Mouse (Mus musculus): Measurements from ENCODE around the gene Tbc1d22a. TPM values are rescaled to one million over a fixed set of nuclear protein-coding genes. Genes with fewer than 3 reads are reported as not detected.
"Not testable (repeated sequence)": the region's sequence is repeated elsewhere in the genome, so short reads cannot be mapped to it uniquely, and the experiment has no call there.

Tbc1d22a gene
- total RNA-seq, 2 experiments from 2014 or later = 12.0 to 13.2 TPM

DNA sequence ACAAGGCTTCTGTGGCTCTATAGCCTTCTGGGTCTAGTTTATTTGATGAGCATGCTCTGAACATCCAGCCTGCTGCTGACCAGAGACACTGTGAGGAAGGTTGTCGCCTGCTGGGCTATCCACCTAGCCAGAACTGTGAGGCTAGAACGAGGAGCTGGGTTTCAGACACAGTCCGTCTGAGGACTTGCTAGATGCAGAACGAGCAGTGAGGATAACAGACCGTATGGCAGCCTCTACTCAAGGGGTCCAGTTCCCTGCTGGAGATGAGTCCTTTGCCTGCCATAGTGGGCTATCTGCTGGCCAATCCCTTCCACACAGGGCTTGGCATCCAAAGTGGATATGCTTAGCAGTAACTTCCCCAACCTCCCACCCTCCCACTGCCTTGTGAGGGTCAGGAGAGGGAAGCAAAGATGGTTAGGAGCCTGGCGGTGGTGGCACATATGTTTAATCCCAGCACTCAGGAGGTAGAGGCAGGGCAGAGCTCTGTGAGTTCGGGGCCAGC lies 10.9 kb upstream of the Tbc1d22a start:
- no peak for DNase-seq

DNA sequence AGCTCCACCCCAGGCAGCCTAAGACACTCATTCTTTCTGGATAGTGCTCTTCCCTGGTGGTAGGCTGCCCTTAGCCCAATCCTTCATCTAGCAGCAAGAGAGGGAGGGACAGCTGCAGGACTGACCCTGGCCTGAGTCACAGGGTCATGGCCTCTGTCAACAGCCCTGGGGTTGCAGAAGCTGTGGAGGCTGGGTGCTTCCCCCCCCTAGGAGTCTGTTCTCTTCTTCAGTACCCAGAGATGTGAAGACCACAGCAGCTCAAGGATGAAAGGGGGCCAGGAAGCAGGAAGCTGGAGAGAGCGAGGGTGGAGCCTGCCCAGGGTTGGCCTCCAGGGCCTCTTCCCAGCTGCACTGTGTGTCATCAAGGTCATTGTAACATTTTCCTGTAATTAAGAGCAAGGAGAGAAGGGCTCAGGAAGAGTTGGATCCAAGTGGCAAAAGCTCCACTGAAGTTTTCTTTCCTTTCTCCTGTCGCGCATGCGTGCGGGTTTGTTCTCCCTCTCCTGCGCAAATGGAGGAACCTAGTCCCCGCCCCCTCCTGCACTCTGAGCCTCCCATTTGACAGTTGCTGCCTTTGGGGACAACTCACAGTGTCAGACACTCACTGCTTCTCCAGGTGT lies 10.2 kb upstream of the Tbc1d22a start:
- DNase-seq = peak; percentile 43

- no peak for DNase-seq
Measured at GRCm38 (mm10) chr15:86205300-86205699, 9.0 kb upstream of the Tbc1d22a start.

DNA sequence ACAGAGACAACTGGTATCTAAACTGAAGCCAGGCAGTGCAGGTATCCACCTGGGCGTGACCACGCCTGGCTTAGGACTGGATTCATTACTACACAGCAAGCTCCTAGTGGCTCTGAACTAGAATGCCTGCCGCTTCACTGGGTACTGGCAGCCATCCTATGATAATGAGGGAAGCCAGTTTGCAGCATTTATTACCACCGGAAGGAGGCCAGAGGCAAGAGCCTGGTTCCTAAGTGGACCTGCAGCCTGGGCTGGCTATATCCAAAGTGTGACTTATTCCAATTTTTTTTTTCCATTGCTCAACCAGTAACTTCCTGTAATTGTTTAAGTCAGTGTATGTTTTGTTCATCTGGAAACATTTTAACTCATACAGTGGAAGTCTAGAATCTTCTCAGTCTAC lies 7.9 kb upstream of the Tbc1d22a start:
- no peak for DNase-seq

GRCm38 (mm10) chr15:86212193-86212592 lies 2.1 kb upstream of the Tbc1d22a start:
- DNase-seq = not testable (repeated sequence)

- DNase-seq = no peak
Measured at GRCm38 (mm10) chr15:86214549-86215201, 416 bp downstream of the Tbc1d22a start.

DNA sequence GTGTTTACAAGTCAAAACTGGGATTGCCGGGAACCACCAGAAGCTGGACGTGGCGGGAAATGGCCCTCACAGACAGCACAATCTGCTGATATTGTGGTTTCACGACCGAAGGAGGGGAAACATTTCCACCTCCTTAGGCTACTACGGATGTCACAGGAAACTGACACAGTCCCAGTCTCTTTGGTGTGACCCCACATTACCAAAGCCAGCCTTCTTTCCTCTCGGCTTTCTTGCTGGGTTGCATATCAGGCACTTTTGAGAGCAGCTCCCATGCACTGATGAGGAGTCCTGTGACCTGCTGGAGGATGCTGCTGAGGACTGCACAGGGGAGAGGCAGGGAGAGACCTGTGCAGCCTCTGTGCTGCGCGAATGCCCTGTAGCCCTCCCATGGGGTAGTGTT lies 2.4 kb downstream of the Tbc1d22a start:
- not testable (repeated sequence) for DNase-seq

- DNase-seq = no peak
Measured at GRCm38 (mm10) chr15:86219534-86220228, 5.4 kb downstream of the Tbc1d22a start.

- DNase-seq = peak; percentile 36
Measured at GRCm38 (mm10) chr15:86220229-86220630, 6.0 kb downstream of the Tbc1d22a start.

DNA sequence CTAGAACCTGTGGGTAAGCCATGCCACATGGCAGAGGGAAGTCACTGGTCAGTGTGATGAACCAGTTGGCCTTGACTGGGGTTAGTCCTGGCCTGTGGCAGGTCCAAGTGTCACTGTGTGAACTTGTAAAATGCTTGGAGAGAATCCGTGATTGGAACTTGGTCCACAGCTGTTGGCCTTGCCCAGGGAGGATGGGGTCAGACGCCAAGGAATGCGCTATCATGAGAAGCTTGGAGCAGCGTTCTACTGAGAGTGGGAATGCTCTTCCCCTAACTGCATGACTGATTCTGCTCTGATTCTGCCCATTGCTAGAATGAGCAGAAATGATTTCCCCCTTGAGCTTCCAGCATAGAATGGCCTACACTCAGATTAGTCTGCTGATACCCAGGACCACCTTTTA lies 6.5 kb downstream of the Tbc1d22a start:
- peak; percentile 28 for DNase-seq

GRCm38 (mm10) chr15:86221369-86221768 lies 7.1 kb downstream of the Tbc1d22a start:
- DNase-seq = no peak

- DNase-seq = not testable (repeated sequence)
Measured at GRCm38 (mm10) chr15:86221901-86222300, 7.6 kb downstream of the Tbc1d22a start.

DNA sequence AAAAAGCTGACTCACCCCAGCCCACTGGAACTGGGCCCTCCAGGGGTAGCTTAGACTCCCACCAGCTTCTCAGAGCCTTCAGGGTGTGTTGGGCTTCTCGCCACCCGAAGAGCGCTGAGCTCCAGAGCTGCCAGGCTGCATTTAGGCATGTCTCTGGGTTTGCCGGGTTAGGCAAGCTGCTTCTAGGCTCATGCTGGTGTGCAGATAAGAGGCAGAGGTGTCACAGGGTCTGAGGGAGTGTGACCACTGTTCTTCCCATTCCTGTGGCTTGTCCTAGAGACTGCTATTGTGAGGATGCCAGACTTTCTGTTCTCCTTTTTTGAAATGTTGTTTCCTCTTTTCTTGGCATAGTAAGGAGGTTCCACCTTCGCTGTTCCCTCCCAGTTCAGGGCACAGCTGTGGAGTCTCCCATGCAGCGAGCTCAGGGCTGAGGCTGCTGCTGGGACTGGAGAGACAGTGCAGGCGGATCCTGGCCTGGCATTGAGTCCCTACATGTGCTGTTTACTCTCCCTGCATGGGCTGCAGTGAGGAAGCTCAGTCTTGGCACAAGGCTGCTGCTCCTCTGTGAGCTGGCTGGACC lies 10.8 kb downstream of the Tbc1d22a start:
- DNase-seq = peak; percentile 56

DNA sequence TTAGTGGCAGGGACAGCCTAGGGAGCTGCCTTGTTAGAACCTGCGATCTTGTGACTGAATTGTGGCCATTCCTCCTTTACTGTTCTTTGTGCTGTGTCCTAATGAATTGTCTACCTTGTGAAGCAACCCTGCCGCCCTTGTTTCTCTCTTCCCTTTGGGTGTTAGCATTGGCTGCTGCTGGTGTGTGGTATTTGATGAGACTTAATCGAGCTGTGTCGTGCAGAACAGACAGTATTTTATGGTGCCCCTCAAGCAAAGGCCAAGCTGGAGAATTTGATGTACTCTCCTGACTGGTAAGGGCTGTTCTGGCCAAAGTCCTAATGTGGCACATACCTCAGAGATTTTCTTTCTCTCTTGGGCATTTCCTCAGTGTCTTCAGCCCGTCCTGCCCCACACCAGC lies 12.0 kb downstream of the Tbc1d22a start:
- no peak for DNase-seq

DNA sequence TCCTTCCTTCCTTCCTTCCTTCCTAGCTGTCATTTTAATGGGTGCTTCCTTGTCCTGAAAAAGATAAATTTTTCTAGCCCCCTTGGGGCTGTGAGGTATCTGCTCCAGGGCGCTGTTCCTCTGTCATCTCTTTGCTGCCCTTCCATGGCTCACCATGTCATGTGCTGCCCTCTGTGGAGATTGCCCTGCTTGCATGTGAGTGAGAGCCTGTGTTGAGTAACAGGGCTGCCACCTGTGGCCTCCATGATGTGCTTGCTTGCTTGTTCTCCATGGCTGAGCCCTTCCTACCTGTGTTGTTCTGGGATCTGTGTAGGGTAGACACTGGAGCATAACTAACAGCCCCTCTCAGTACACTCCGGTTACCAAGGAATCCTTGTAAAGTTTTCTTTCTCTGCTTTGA lies 12.7 kb downstream of the Tbc1d22a start:
- DNase-seq = no peak

- no peak for DNase-seq
Measured at GRCm38 (mm10) chr15:86228186-86228585, 13.9 kb downstream of the Tbc1d22a start.

GRCm38 (mm10) chr15:86229088-86229487 lies 14.8 kb downstream of the Tbc1d22a start:
- DNase-seq = no peak

DNA sequence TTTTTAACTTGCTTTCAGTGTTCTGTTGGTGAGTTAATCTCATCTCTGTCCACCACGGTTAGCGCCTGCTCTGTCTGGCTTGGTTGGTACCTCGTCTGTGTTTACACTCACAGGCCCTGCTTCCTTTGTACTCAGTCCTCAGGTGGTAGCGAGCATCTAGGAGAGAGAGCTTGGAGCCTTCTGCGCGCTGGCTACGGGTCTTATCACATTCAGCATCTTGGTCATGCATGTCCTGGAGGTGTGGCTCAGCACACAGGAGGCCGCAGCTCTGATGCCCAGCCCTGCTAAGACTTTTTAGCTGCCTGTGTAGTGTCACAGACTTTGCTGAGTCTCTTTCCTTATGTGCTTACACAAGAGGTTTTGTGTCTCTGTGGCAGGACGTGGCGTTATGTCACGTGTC lies 15.4 kb downstream of the Tbc1d22a start:
- no peak for DNase-seq

- DNase-seq = no peak
Measured at GRCm38 (mm10) chr15:86231170-86231569, 16.9 kb downstream of the Tbc1d22a start.

DNA sequence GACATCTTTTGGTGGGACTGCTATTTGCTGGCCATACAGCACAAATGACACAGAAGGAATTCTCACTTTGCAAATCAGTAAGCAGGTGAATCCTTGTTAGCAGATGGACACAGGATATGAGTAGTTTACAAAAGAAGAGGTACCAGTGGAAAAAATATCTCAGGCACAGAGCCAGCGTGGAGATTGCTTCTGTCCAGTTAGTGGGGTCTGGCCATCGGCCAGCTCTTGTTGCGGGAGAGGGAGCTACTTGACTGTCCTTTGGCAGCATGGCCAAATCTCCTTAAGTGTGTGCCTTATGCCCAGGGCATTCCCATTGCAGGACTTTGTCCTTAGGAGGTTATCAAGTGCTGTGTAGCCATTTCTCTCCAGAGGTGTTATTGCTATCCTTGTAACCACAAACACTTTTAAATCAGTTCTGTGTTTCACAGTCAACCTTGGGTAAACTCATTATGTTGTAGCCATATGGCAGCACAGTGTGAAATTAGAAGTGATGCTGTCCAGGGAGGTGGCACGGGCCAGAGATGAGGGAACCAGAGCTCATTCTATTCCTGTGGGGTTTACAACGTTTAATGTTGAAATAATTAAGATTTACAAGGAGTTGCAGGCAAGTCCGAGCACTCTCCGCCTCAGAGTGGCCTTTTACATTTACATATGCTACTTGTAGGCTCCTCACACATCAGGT lies 17.7 kb downstream of the Tbc1d22a start:
- no peak for DNase-seq

GRCm38 (mm10) chr15:86234001-86234400 lies 19.7 kb downstream of the Tbc1d22a start:
- DNase-seq = no peak
